Mouse (Mus musculus) stomach, postnatal 0 days (tissue): ENCODE measurements around the gene Vezt.

Experiments used
- CTCF ChIP-seq: IDR thresholded peaks from 2 replicates; pipeline ENCODE4 v1.5.1; 2016; ENCODE audit warnings: antibody characterized with exemption, low read depth, mild to moderate bottlenecking, moderate library complexity
- EP300 ChIP-seq: optimal IDR thresholded peaks from 2 replicates; pipeline ENCODE3; 2016; ENCODE audit warnings: antibody characterized with exemption

DNA sequence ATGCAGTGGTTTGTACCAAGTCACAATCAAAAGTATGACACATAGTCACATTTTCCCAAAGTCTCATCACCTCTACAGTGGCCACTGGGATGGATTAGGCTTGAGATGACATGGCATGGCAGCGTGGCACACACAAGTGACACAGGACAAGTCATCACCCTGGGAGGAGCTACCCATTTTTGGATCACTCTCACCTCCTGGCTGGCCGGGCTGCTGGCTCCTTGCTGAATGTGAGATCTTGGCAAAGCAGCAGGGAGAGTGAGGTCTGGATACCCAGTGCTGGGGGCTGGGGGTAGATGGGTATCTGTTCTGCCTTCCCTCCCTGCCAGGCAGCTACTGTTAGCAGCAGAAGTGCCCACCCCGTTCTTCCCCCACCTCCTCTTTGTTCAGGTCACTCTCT lies 31.3 kb upstream of the Vezt start:
- TF ChIP-seq CTCF, result no peak
- no peak for TF ChIP-seq EP300
